Mouse (Mus musculus): ENCODE measurements at regions not wholly inside any gene's neighbourhood (a gene's known extent, or its start where the extent isn't known, plus 50 kb on each side); places are given as distances from the start of the nearest gene placed in this dataset.

DNA sequence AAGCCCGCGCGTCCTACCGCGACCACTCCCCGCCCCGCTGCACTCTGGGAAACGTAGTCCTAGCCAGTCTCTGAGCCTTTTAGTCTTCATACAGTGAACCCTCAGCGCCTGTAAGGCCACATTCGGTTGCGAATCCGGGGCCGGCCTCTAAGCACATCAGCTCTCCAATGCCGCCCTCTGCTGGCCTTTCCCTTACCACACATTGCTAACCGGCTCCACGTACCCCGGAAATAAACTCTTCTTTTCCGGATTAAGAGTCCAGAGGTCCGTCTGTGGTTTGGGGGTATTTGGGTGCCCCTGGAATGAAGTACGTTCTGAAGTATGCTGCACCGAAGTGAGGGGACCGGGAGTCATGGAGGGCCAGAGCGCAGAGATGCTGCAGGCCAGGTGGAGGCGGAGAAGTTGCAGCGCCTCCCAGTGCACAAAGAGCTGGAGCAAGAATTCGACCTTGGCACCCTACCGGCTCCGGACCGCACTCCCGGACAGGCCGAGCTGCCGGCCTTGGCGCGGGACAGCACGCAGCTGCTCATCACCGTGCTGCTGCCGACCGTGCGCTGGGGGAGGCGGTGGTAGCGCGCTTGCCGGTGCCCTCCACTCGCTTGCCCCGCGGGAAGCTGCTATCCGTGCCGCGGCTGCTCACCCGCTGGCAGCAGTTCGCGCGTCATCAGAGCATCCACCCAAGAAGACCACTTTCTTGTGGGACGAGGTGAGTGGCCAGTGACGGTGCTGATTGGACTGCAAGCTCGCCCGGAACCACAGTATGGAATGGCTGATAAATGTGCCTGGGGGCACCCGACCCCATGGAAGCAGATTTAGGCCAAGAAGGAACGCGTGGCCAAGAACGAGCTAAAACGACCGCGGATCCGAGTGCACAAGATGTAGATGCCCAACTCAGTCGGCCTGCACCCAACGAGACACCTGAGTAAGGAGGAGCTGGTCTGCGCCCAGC, 62.0 kb upstream of the Cp start:
- TF ChIP-seq USF1 (IDR thresholded peaks at IDR 0.05; ENCODE audit: low read depth) (no peak), CTCF (IDR thresholded peaks at IDR 0.05; ENCODE audit: control insufficient read depth, insufficient read depth, insufficient read length) (peak; percentile 58), MYOG (IDR thresholded peaks at IDR 0.05; ENCODE audit: control insufficient read depth, extremely low read depth, insufficient read length) (no peak)
